Mouse (Mus musculus) CH12.LX (cell line): ENCODE measurements at regions not wholly inside any gene's neighbourhood (a gene's known extent, or its start where the extent isn't known, plus 50 kb on each side); places are given as distances from the start of the nearest gene placed in this dataset.

ENCODE experiments used
- DNase-seq: peaks from one replicate; pipeline ENCODE4 v3.0.0-alpha.2; 2013; ENCODE audit errors: extremely low read depth
- H3K27ac ChIP-seq: 2 replicates; pipeline ENCODE4 v1.5.1; 2012; ENCODE audit warnings: low read depth, mild to moderate bottlenecking, control low read depth, moderate library complexity; ENCODE audit not compliant: insufficient read depth
- H3K27me3 ChIP-seq: replicated peaks from 2 replicates; pipeline ENCODE3; 2012; ENCODE audit warnings: inconsistent platforms
- H3K36me3 ChIP-seq, 2 experiments: replicated peaks in 1 of 2; 2 replicates each; pipeline versions ENCODE3 to v1.6.1; 2012; ENCODE audit warnings: inconsistent platforms in 1 of 2, low read length in 1 of 2, mild to moderate bottlenecking in 1 of 2, mixed read lengths in 1 of 2, moderate library complexity in 1 of 2; ENCODE audit not compliant: control insufficient read depth in 1 of 2, insufficient read depth in 1 of 2
- H3K4me1 ChIP-seq, 2 experiments: 2 replicates each; pipeline ENCODE4 v1.6.1; 2012; ENCODE audit warnings: inconsistent platforms in 1 of 2, moderate library complexity in 1 of 2; ENCODE audit not compliant: insufficient read depth in 2 of 2, control insufficient read depth in 1 of 2
- H3K4me2 ChIP-seq: 2 replicates; pipeline ENCODE4 v1.6.1; 2012; ENCODE audit warnings: low read depth, mild to moderate bottlenecking, control low read depth; ENCODE audit not compliant: poor library complexity, insufficient read depth, severe bottlenecking
- H3K4me3 ChIP-seq, 3 experiments: fragments of 150-350 bp in 1 of 3; sonication (generic) in 1 of 3; replicated peaks in 1 of 3; 2 replicates each; pipeline versions ENCODE3 to v1.5.1; 2011 to 2012; ENCODE audit warnings: low read depth in 2 of 3, low read length in 2 of 3, mild to moderate bottlenecking in 2 of 3, moderate library complexity in 2 of 3, control low read depth in 1 of 3, improper control_type of control experiment in 1 of 3, inconsistent platforms in 1 of 3, mixed read lengths in 1 of 3; ENCODE audit not compliant: poor library complexity in 1 of 3
- H3K79me2 ChIP-seq: replicated peaks from 2 replicates; pipeline ENCODE4 v1.6.1; 2012; ENCODE audit warnings: mild to moderate bottlenecking, moderate library complexity; ENCODE audit not compliant: control insufficient read depth, poor library complexity, insufficient read depth, severe bottlenecking; ENCODE audit errors: extremely low read depth
- H3K9ac ChIP-seq: 2 replicates; pipeline ENCODE4 v1.6.1; 2012; ENCODE audit warnings: low read depth, mild to moderate bottlenecking, control low read depth, moderate library complexity; ENCODE audit not compliant: insufficient read depth
- H3K9me3 ChIP-seq: replicated peaks from 2 replicates; pipeline ENCODE3; 2012; ENCODE audit warnings: low read length, inconsistent platforms, mixed read lengths
- BHLHE40 ChIP-seq: IDR thresholded peaks from 2 replicates; pipeline ENCODE4 v1.6.1; 2011; ENCODE audit warnings: mild to moderate bottlenecking, low read depth, low read length, improper control_type of control experiment
- CHD1 ChIP-seq: IDR thresholded peaks from 2 replicates; pipeline ENCODE4 v1.6.1; 2012; ENCODE audit warnings: low read depth, low read length, improper control_type of control experiment, inconsistent platforms
- CHD2 ChIP-seq: IDR thresholded peaks from 2 replicates; pipeline ENCODE4 v1.6.1; 2011; ENCODE audit warnings: low read length, improper control_type of control experiment
- E2F4 ChIP-seq: IDR thresholded peaks from 2 replicates; pipeline ENCODE4 v1.6.1; 2011; ENCODE audit warnings: low read depth, low read length, improper control_type of control experiment; ENCODE audit not compliant: insufficient replicate concordance
- EP300 ChIP-seq: IDR thresholded peaks from 2 replicates; pipeline ENCODE4 v1.6.1; 2011; ENCODE audit warnings: low read length, improper control_type of control experiment
- IRF4 ChIP-seq: IDR thresholded peaks from 2 replicates; pipeline ENCODE4 v1.6.1; 2014; ENCODE audit warnings: low read depth, mild to moderate bottlenecking, inconsistent platforms, low read length, improper control_type of control experiment
- JUND ChIP-seq: conservative IDR thresholded peaks from 2 replicates; pipeline ENCODE4 v1.6.1; 2011; ENCODE audit warnings: low read depth, low read length, improper control_type of control experiment
- KAT2A ChIP-seq: IDR thresholded peaks from 2 replicates; pipeline ENCODE4 v1.6.1; 2012; ENCODE audit warnings: low read length, improper control_type of control experiment, inconsistent platforms; ENCODE audit not compliant: insufficient replicate concordance
- MAX ChIP-seq: IDR thresholded peaks from 2 replicates; pipeline ENCODE4 v1.6.1; 2011; ENCODE audit warnings: low read length, improper control_type of control experiment
- MEF2A ChIP-seq: IDR thresholded peaks from 2 replicates; pipeline ENCODE4 v1.6.1; 2014; ENCODE audit warnings: low read depth, mild to moderate bottlenecking, inconsistent platforms, low read length, improper control_type of control experiment, borderline replicate concordance
- NELFE ChIP-seq: IDR thresholded peaks from 2 replicates; pipeline ENCODE4 v1.6.1; 2011; ENCODE audit warnings: low read depth, low read length, improper control_type of control experiment
- NRF1 ChIP-seq: IDR thresholded peaks from 2 replicates; pipeline ENCODE4 v1.6.1; 2014; ENCODE audit warnings: low read depth, mild to moderate bottlenecking, inconsistent platforms, low read length, improper control_type of control experiment, moderate library complexity
- PAX5 ChIP-seq: IDR thresholded peaks from 2 replicates; pipeline ENCODE4 v1.6.1; 2012; ENCODE audit warnings: low read length, inconsistent platforms, mixed read lengths
- SMC3 ChIP-seq: IDR thresholded peaks from 2 replicates; pipeline ENCODE4 v1.6.1; 2011; ENCODE audit warnings: low read depth, low read length, improper control_type of control experiment
- TCF12 ChIP-seq: IDR thresholded peaks from 2 replicates; pipeline ENCODE4 v1.6.1; 2014; ENCODE audit warnings: low read depth, mild to moderate bottlenecking, inconsistent platforms, low read length, improper control_type of control experiment
- USF1 ChIP-seq: IDR thresholded peaks from 2 replicates; pipeline ENCODE4 v1.6.1; 2014; ENCODE audit warnings: low read depth, mild to moderate bottlenecking, inconsistent platforms, low read length, improper control_type of control experiment
- USF2 ChIP-seq: conservative IDR thresholded peaks from 2 replicates; pipeline ENCODE4 v1.6.1; 2011; ENCODE audit warnings: low read depth, low read length, improper control_type of control experiment
- ZNF384 ChIP-seq: IDR thresholded peaks from 2 replicates; pipeline ENCODE4 v1.6.1; 2012; ENCODE audit warnings: low read depth, low read length, improper control_type of control experiment, inconsistent platforms
- dilution Hi-C: fragments of 300-500 bp; cut with MboI; formaldehyde crosslinking; loops from 2 replicates; pipeline ENCODE4 v1.14.3; 2020; ENCODE audit warnings: low sequenced_read_pairs; ENCODE audit not compliant: extremely low pct_unique_long_range_greater_than_20kb, extremely low pct_ligation_motif_present
- in situ Hi-C: fragments of 300-500 bp; cut with MboI; formaldehyde crosslinking; loops from 3 replicates; pipeline ENCODE4 v1.14.3; 2019; ENCODE audit warnings: low sequenced_read_pairs, low pct_ligation_motif_present, low pct_unique_long_range_greater_than_20kb, mixed read lengths

- no peak overlapping the region for H3K27ac ChIP-seq
- no peak overlapping the region for H3K4me3 ChIP-seq
- no peak for TF ChIP-seq PAX5
- no peak for TF ChIP-seq ZNF384
- no peak for TF ChIP-seq KAT2A
- TF ChIP-seq CHD1: no peak
- TF ChIP-seq MEF2A: no peak
- TF ChIP-seq EP300: no peak
- TF ChIP-seq, all 38 proteins: peak for 0
- in situ Hi-C loops (no loop called here), dilution Hi-C loops (no loop called here)
- no peak for DNase-seq
- Histone ChIP-seq H3K4me1 (peaks cover 0 to 11% of the 10 kb centered on the region in 2 experiments; a peak in 2 of 4 replicates), H3K9ac (no peak overlapping the region), H3K9me3 (no peaks in the 10 kb centered on the region), H3K27me3 (no peaks in the 10 kb centered on the region), H3K4me2 (no peak overlapping the region), H3K79me2 (no peaks in the 10 kb centered on the region), H3K36me3 (no peaks in the 10 kb centered on the region)
Measured at GRCm38 (mm10) chr11:111844382-111845027, 778.5 kb downstream of the Kcnj2 start.

- H3K27me3 ChIP-seq: no peaks in the 10 kb centered on the region
- H3K36me3 ChIP-seq: no peaks in the 10 kb centered on the region
- H3K4me1 ChIP-seq: peaks cover 0 to 14% of the 10 kb centered on the region in 2 experiments; a peak in 2 of 4 replicates
- no peak for DNase-seq
- no peaks in the 10 kb centered on the region for H3K79me2 ChIP-seq
- no peaks in the 10 kb centered on the region for H3K9me3 ChIP-seq
- dilution Hi-C loops (no loop called here), in situ Hi-C loops (no loop called here)
- H3K9ac ChIP-seq: no peak overlapping the region
- TF ChIP-seq MAX (no peak), CHD2 (no peak), TCF12 (no peak), BHLHE40 (no peak), IRF4 (no peak), JUND (no peak), SMC3 (no peak), NRF1 (no peak), PAX5 (no peak), NELFE (no peak), USF2 (no peak), E2F4 (no peak), USF1 (no peak)
- H3K27ac ChIP-seq: no peak overlapping the region
- H3K4me3 ChIP-seq: no peak overlapping the region
- H3K4me2 ChIP-seq: no peak overlapping the region
Measured at GRCm38 (mm10) chr11:111857288-111857687, 791.3 kb downstream of the Kcnj2 start.
